Mouse (Mus musculus): ENCODE measurements at regions not wholly inside any gene's neighbourhood (a gene's known extent, or its start where the extent isn't known, plus 50 kb on each side); places are given as distances from the start of the nearest gene placed in this dataset.

- ATAC-seq (replicated peaks; ENCODE audit: insufficient number of reproducible peaks, insufficient read depth, low FRiP score, low read depth): no peak
- Histone ChIP-seq H3K27ac (no peak overlapping the region), H3K4me2 (no peak overlapping the region), H3K27me3 (no peaks in the 10 kb centered on the region), H3K4me3 (no peak overlapping the region), H3K36me3 (no peaks in the 10 kb centered on the region), H3K4me1 (replicated peaks) (no peaks in the 10 kb centered on the region), H3K9me3 (replicated peaks) (no peaks in the 10 kb centered on the region), H3K9ac (no peak overlapping the region)
- 63% methylated on average over 6 of the region's 6 CpGs for WGBS
These were observed 148.5 kb downstream of the Clic5 start for GRCm38 (mm10) chr17:44336842-44337241.

DNA sequence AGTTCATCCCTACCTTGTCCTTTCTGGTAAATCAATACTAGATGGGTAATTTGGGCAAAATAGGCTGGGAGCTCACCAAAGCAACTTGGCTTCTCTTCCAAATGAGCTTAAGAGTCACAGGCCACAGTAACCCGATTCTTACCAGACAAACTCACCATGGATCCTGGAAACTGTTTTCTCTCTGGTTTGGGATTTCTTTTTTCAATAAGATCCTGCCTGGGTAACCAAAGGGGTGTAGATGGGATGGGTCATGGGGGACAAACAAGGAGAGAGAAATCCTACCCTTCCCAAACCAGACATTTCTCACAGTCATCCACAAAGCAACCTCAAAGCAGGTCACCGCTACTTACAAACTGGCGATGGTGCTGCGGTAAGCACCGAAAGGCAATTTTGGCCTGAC is 148.9 kb downstream of the Clic5 start:
- Histone ChIP-seq H3K4me2 (no peak overlapping the region), H3K9ac (no peak overlapping the region), H3K27me3 (no peaks in the 10 kb centered on the region), H3K4me3 (no peak overlapping the region), H3K9me3 (replicated peaks) (no peaks in the 10 kb centered on the region), H3K4me1 (replicated peaks) (no peaks in the 10 kb centered on the region), H3K36me3 (no peaks in the 10 kb centered on the region), H3K27ac (no peak overlapping the region)
- ATAC-seq (replicated peaks; ENCODE audit: insufficient number of reproducible peaks, insufficient read depth, low FRiP score, low read depth): no peak
- 86% methylated on average over 5 of the region's 5 CpGs for WGBS

- Histone ChIP-seq H3K27ac (no peak overlapping the region), H3K9me3 (replicated peaks) (no peaks in the 10 kb centered on the region), H3K36me3 (no peaks in the 10 kb centered on the region), H3K27me3 (no peaks in the 10 kb centered on the region), H3K4me1 (replicated peaks) (no peaks in the 10 kb centered on the region), H3K4me2 (no peak overlapping the region), H3K9ac (no peak overlapping the region), H3K4me3 (no peak overlapping the region)
- 85% methylated on average over 2 of the region's 2 CpGs for WGBS
- no peak for ATAC-seq (replicated peaks; ENCODE audit: insufficient number of reproducible peaks, insufficient read depth, low FRiP score, low read depth)
These were observed 156.2 kb downstream of the Clic5 start for GRCm38 (mm10) chr17:44344542-44344941.

- no peak for ATAC-seq (replicated peaks; ENCODE audit: insufficient number of reproducible peaks, insufficient read depth, low FRiP score, low read depth)
- Histone ChIP-seq H3K4me2 (no peak overlapping the region), H3K36me3 (no peaks in the 10 kb centered on the region), H3K27me3 (no peaks in the 10 kb centered on the region), H3K4me1 (replicated peaks) (no peaks in the 10 kb centered on the region), H3K27ac (no peak overlapping the region), H3K9me3 (replicated peaks) (no peaks in the 10 kb centered on the region), H3K9ac (no peak overlapping the region), H3K4me3 (no peak overlapping the region)
- WGBS: 84% methylated on average over 2 of the region's 2 CpGs
These were observed 157.0 kb downstream of the Clic5 start for GRCm38 (mm10) chr17:44345374-44345773.

DNA sequence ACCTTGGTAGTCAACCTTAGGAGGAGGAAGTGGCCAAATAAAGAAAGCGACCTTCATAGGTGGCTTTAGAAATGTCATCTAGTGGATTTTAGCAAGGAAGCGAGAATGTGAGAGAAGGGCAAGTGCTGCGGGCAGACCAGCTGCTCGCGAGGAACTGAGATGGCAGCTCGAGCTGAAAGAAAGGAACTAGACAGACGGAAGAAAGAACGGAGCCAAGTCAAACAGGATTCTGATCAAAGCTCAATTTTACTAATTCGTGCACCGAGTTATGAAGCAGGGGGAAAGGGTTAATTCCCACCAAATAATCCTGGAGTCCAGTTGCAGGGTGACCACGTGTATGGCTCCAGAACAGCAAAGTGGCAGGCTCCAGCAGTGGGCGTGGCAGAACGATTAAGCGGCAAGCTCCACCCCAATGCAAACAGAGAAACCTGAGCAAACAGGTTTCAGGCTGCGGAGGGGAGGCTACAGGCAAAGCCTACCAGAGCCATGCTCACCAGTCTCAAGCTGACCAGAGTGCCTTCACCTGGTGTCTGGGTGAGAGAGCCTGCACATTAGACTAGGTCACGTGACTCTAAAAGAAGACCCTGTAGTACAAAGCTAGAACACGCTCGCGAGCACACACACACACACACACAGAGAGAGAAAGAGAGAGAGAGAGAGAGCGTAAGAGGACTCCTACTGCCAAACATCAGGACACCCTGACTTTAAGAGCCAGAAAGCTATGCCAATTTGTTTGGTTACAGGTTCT is 162.0 kb downstream of the Clic5 start:
- Histone ChIP-seq H3K36me3 (no peaks in the 10 kb centered on the region), H3K27me3 (no peaks in the 10 kb centered on the region), H3K4me1 (replicated peaks) (no peaks in the 10 kb centered on the region), H3K9ac (no peak overlapping the region), H3K4me3 (peak overlapping the region; percentile 18; the same call in 1 of the 2 replicates), H3K9me3 (replicated peaks) (no peaks in the 10 kb centered on the region), H3K27ac (no peak overlapping the region), H3K4me2 (peak overlapping the region; percentile 44)
- no peak for ATAC-seq (replicated peaks; ENCODE audit: insufficient number of reproducible peaks, insufficient read depth, low FRiP score, low read depth)
- WGBS: 47% methylated on average over 20 of the region's 20 CpGs

DNA sequence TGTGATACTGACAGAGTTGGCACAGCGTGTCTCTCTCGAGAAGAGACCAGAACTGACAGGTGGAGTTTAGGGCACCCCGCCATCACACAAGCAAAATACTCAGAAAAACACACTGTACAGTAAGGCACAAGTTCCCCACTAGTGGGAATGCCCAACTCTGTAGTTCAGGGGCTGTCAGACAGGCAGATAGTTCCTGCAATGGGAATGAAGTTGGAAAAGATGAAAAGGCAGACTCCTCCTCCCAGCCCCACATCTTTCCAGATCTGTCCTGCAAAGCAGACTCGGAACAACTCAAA is 162.5 kb downstream of the Clic5 start:
- ATAC-seq (replicated peaks; ENCODE audit: insufficient number of reproducible peaks, insufficient read depth, low FRiP score, low read depth): no peak
- WGBS: 81% methylated on average over 4 of the region's 4 CpGs
- Histone ChIP-seq H3K27me3 (no peaks in the 10 kb centered on the region), H3K4me2 (peak overlapping the region; percentile 44; the same call in 1 of the 2 replicates), H3K36me3 (no peaks in the 10 kb centered on the region), H3K9me3 (replicated peaks) (no peaks in the 10 kb centered on the region), H3K9ac (no peak overlapping the region), H3K4me3 (no peak overlapping the region), H3K27ac (no peak overlapping the region), H3K4me1 (replicated peaks) (no peaks in the 10 kb centered on the region)

DNA sequence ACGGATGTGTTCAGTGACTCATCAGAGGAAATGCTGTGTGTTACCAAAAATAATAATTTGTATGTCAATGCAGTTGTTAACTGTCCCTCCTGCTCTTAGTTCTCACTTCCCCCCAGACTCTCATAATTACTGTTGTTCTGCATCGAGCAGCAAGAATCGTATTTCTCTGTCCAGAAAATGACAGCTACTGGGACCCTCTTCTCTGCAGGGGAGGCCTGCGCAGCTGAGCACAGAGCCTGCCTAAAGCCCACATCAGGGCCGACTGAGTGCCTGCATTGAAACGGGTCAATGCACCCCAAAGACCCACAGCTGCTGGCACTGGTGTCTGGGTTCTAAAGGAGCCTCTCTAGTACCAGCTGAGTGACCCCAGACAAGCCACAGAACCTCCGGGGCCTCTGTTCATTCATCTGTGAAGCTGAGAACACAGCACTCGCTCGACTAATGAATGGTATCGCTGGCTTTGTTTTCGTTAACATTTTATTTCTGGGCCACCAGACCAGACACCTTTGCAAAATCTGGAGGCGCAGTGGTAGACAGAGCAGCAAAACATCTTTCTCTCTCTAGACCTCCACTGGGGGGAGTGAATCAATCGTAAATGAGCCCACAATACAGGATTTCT is 163.2 kb downstream of the Clic5 start:
- H3K36me3 ChIP-seq: no peaks in the 10 kb centered on the region
- H3K9me3 ChIP-seq (replicated peaks): no peaks in the 10 kb centered on the region
- H3K4me3 ChIP-seq: no peak overlapping the region
- no peak overlapping the region for H3K4me2 ChIP-seq
- H3K4me1 ChIP-seq (replicated peaks): no peaks in the 10 kb centered on the region
- no peak overlapping the region for H3K27ac ChIP-seq
- WGBS: 74% methylated on average over 13 of the region's 13 CpGs
- no peak for ATAC-seq (replicated peaks; ENCODE audit: insufficient number of reproducible peaks, insufficient read depth, low FRiP score, low read depth)
- H3K9ac ChIP-seq: no peak overlapping the region
- no peaks in the 10 kb centered on the region for H3K27me3 ChIP-seq

- Histone ChIP-seq H3K27ac (no peak overlapping the region), H3K4me3 (no peak overlapping the region), H3K4me2 (no peak overlapping the region), H3K27me3 (no peaks in the 10 kb centered on the region), H3K9ac (no peak overlapping the region), H3K4me1 (replicated peaks) (no peaks in the 10 kb centered on the region), H3K9me3 (replicated peaks) (no peaks in the 10 kb centered on the region), H3K36me3 (no peaks in the 10 kb centered on the region)
- 83% methylated on average over 13 of the region's 13 CpGs for WGBS
- no peak for ATAC-seq (replicated peaks; ENCODE audit: insufficient number of reproducible peaks, insufficient read depth, low FRiP score, low read depth)
These were observed 163.8 kb downstream of the Clic5 start for GRCm38 (mm10) chr17:44352142-44352541.

DNA sequence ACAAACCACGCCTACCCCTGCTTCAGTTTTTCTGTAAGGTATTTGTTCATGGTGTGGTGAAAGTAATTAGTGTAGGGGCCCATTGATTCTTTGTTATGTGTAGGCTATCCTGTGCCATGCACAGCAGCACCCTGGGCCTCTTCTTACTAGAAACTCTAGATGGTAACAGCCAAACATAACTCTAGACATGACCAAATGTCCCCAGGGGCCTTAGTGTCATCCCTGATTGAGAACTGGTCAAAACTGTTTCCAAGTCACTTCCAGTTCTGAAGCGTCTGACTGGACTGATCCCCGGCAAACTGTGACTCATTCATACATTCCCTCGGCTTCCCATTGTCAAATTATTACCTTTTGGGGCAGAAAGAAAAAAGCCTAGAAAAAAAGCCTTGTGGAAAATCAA is 174.7 kb downstream of the Clic5 start:
- no peak for ATAC-seq (replicated peaks; ENCODE audit: insufficient number of reproducible peaks, insufficient read depth, low FRiP score, low read depth)
- Histone ChIP-seq H3K4me2 (no peak overlapping the region), H3K4me1 (replicated peaks) (peaks cover 16% of the 10 kb centered on the region), H3K36me3 (no peaks in the 10 kb centered on the region), H3K27ac (no peak overlapping the region), H3K9ac (no peak overlapping the region), H3K27me3 (no peaks in the 10 kb centered on the region), H3K9me3 (replicated peaks) (no peaks in the 10 kb centered on the region), H3K4me3 (no peak overlapping the region)
- 84% methylated on average over 4 of the region's 4 CpGs for WGBS

DNA sequence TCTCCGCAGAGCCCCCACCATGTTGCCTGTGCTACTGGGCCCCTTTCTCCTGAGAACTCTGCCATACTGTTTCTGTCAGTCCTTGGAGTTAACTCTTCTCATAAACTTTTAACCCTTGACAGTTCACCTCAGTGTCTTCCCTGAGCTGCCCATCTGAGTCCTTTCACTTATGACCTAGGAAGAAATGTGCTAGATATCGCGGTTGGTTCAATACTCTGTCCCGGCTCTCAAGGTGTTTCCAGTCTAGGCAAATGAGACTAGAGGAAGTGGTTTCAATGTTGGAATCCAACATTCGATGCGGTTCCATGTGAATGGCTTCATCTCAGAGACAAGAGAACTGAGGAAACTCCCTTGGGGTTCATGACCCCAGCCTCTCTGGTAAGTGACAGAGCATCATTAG is 176.1 kb downstream of the Clic5 start:
- ATAC-seq (replicated peaks; ENCODE audit: insufficient number of reproducible peaks, insufficient read depth, low FRiP score, low read depth): no peak
- WGBS: 88% methylated on average over 6 of the region's 6 CpGs

DNA sequence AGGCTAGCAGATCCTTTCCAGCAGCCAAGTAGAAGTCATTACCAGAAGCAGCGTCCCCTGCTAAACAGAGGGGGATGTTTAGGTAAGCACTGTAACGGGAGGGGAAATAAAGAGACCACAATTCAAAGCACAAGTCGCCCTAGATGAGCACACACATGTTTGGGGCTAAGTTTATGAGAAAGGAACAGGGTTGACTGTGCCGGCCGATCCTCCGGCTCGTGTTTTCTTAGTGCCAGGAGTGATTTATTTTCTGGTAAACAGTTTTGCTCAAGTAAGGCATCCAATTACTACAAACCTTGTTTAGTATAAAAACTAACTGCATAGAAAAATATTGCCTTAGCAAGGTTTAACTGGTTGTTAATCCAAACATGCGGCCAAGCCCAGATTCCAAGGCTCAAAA is 178.1 kb downstream of the Clic5 start:
- Histone ChIP-seq H3K27me3 (no peaks in the 10 kb centered on the region), H3K4me1 (replicated peaks) (peaks cover 19% of the 10 kb centered on the region), H3K4me2 (no peak overlapping the region), H3K27ac (no peak overlapping the region), H3K4me3 (no peak overlapping the region), H3K9me3 (replicated peaks) (no peaks in the 10 kb centered on the region), H3K9ac (no peak overlapping the region), H3K36me3 (no peaks in the 10 kb centered on the region)
- 66% methylated on average over 8 of the region's 8 CpGs for WGBS
- ATAC-seq (replicated peaks; ENCODE audit: insufficient number of reproducible peaks, insufficient read depth, low FRiP score, low read depth): no peak

More for the DNA sequence above, 176.1 kb downstream of the Clic5 start:
- Histone ChIP-seq H3K27me3 (no peaks in the 10 kb centered on the region), H3K9me3 (replicated peaks) (no peaks in the 10 kb centered on the region), H3K9ac (no peak overlapping the region), H3K4me2 (no peak overlapping the region), H3K27ac (no peak overlapping the region), H3K36me3 (no peaks in the 10 kb centered on the region), H3K4me3 (no peak overlapping the region), H3K4me1 (replicated peaks) (peaks cover 16% of the 10 kb centered on the region)

DNA sequence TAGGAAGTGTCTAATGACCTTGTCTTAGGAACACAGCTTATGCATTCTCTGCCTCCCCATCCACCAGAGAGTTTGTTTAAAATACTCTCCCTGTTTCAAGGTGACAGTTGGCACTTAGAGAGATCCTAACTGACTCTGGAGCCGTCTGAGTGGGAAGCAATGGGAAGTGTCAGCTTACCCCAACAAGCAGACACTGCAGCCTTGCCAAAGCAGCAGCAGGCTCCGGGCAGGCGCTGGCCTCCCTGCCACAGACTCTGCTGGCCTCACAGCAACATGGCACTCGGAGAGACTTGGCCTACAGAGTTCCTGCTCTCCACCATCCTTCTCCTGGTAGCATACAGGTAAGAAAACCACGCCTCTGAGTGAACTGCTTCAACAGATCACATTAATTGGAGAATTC is 179.2 kb downstream of the Clic5 start:
- peak overlapping the region; percentile 28; the same call in 1 of the 2 replicates for H3K27ac ChIP-seq
- no peaks in the 10 kb centered on the region for H3K27me3 ChIP-seq
- WGBS: 28% methylated on average over 5 of the region's 5 CpGs
- peaks cover 27% of the 10 kb centered on the region for H3K4me1 ChIP-seq (replicated peaks)
- no peaks in the 10 kb centered on the region for H3K9me3 ChIP-seq (replicated peaks)
- no peaks in the 10 kb centered on the region for H3K36me3 ChIP-seq
- no peak overlapping the region for H3K4me2 ChIP-seq
- H3K4me3 ChIP-seq: no peak overlapping the region
- H3K9ac ChIP-seq: no peak overlapping the region
- no peak for ATAC-seq (replicated peaks; ENCODE audit: insufficient number of reproducible peaks, insufficient read depth, low FRiP score, low read depth)
